Mouse (Mus musculus): ENCODE data around the gene Hspg2.

DNA sequence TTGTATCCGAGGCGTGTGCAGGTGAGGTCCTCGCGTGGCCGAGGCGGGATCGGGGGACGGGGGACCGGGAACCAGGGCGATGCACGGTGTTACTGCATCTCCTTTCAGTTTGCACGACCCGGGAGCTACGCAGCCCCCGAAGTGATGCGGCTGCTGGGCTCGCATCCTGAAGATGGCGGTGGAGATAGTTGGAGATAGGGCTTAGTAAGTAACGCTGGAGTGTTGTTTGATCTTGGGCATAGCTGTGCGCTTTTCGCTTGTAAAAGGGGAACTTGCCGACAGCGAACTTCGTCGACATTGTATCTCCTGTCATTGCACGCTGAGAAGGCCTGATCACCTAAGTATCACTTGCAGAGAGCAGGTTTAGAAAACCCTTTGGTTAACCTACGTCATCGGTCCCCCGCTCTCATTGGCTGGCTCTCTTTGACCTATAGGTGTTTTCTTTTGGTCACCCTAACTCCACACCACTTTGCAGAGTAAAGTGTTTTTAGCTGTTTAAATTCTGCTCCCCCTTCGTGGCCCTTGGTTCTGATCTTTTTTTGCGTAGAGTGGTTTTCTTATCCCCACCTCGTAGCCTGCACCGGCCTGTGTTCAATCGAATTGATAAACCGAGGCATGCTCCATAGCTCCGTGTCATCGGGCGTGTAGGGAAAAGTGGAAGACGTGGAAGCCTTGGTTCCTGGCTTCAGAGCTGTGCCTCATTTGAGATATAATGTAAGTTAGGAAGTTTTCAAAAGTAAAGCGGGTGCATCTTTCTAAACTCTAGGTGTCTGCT, 126.1 kb downstream of the Hspg2 start:
- TF ChIP-seq CTCF (IDR thresholded peaks at IDR 0.05; ENCODE audit: borderline replicate concordance, extremely low read depth, insufficient read depth, insufficient read length) (no peak), POLR2A (IDR thresholded peaks at IDR 0.05; ENCODE audit: borderline replicate concordance, extremely low read depth, insufficient read depth, insufficient read length, poor library complexity, severe bottlenecking) (no peak)
